Mouse (Mus musculus): ENCODE results near the gene S100a9.

S100a9 gene

DNA sequence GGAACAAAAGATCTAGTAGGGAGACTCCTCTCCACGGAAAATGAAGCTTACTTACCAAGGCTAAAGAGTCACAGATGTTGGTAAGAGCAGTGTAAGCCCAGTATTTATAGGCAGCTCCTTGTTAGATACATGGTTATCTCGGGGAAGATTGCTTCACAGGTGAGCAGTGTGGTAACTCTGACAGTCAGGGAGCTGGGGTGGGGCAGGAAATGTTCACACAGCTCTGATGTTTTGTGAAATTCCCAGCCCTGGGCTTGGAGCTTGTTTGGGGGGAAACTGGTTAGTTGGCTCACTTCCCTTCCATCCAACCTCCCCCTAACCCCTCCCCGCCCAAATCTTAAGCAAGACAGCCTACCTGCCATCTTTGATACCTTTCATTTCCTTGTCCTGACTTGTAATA, at the start of gene S100a9:
TSS of gene S100a9 (minus strand) at position 109 of the 400 bp plus-strand sequence.
- WGBS: 70% methylated on average over 3 of the region's 3 CpGs

- 87% methylated on average over 3 of the region's 3 CpGs for WGBS
Observed at GRCm38 (mm10) chr3:90726606-90727005, 31.1 kb upstream of the S100a9 start, which contains the start of gene Pglyrp4. Gene Pglyrp4 (plus strand): TSS chr3:90726906.

GRCm38 (mm10) chr3:90709591-90710460, 14.3 kb upstream of the S100a9 start:
- 46% methylated on average over 12 of the region's 12 CpGs for WGBS

DNA sequence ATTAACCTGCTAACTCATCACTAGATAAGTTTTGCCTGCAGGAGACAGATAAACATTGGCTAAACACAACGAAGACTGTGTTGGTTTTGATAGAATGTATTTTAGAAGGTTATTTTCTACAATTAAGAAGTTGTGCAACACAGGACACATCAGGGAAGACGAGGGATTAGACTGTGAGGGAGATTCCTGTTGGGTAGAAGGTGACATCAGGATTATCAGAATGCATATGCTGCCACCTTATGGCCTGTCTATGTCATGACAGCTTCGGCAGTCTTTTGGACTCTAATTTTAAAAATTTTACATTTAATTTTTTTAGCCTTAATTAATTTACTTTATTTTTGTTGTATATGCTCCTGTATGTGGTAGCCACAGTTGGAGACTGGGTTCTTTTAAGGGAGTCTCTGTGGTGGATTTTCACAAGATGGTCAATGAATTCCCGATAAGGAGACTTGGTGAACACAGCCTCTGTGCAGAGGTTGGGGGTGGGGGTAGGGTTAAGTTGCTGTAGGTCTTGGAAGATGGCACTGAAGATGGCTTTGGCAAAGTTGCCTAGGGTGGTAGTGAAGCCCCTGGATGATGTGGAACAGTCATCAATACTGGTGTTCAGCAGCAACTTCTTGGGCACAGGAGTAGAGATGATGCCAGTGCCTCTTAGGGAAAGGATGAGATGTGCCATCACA, 13.1 kb upstream of the S100a9 start:
- 15% methylated on average over 4 of the region's 4 CpGs for WGBS

DNA sequence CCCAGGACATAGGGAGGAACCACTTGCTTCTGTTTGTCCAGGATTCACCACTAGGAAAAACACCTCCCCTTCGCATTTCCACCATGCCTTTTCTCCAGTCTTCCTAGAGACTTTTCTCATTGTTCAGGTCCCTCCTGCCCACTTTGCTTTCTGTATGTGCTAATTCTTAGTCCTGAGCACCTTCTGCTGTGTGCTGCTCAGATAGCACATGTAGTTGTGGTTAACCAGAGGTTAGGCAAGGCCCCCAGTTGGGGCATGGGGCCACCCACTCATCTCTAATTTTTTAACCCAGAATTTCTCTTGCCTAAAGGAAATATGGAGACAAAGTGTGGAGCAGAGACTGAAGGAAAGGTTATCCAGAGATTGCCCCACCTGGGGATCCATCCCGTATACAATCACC, 6.7 kb upstream of the S100a9 start:
- WGBS: 90% methylated on average over 2 of the region's 2 CpGs

- 82% methylated on average over 2 of the region's 2 CpGs for WGBS
Observed at GRCm38 (mm10) chr3:90693496-90693895, 2.0 kb downstream of the S100a9 start.

DNA sequence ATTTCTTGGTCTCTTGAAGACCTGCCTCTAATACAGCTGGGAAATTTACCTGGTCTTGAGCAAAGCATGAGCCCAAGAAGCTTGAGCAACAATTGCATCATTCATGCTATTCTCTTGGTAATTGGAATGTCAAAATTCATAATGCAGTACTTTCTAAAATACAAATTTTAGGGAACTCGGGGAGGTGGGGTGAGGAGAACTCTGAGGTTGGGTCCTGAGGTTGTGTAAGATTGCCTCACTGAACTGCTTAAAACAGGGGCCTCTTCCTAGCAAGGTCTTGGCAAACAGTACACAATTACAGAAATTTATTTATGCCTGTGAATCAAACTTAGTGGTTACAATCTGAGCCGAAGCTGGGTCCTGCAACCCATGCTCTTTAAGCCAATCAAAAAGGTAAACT, 8.7 kb downstream of the S100a9 start:
- WGBS: 85% methylated on average over 2 of the region's 2 CpGs

DNA sequence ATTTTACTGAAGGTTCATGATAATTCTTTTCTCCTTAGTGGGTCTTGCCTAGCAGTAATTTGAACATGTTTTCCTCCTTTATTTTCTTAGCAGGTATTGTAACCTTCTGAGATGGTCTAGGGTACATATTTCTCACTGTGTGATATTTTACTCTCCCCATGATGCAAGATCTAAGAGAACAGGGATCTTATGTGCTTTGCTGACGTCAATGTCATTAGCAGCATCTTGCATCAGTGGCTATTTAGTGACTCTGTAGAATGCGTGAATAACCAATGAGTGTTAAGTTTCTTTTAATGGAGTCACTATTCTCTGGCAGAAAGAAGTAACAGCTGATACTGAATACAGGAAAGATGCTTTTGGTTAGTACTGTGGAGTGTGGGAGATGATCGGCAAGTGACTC, 11.6 kb downstream of the S100a9 start:
- 87% methylated on average over 3 of the region's 3 CpGs for WGBS

DNA sequence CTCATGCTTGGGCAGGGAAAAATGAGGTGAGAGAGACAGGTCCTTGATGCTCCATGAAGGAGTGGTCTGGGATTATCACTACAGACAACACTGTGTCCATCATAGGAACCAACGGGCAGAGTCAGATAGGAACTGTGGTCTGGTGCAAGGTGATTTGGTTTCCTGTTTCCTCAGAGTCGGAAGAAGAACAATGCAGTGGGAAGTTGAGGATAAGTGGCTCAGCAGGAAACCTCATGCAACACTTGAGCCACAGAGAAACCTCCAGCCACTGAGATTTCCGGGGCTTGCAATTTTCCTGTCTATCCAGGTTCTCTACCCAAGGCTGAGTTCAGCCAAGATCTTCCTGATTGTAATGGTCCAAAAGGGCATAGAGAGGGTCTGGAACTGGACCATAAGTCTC, 16.9 kb downstream of the S100a9 start:
- WGBS: 63% methylated on average over 3 of the region's 3 CpGs

GRCm38 (mm10) chr3:90668846-90669245, 26.7 kb downstream of the S100a9 start, which contains the start of gene S100a8:
Gene S100a8 (plus strand): TSS chr3:90668978.
- 45% methylated on average over 8 of the region's 8 CpGs for WGBS

- 83% methylated on average over 2 of the region's 2 CpGs for WGBS
Observed at GRCm38 (mm10) chr3:90664219-90664618, 31.3 kb downstream of the S100a9 start.

DNA sequence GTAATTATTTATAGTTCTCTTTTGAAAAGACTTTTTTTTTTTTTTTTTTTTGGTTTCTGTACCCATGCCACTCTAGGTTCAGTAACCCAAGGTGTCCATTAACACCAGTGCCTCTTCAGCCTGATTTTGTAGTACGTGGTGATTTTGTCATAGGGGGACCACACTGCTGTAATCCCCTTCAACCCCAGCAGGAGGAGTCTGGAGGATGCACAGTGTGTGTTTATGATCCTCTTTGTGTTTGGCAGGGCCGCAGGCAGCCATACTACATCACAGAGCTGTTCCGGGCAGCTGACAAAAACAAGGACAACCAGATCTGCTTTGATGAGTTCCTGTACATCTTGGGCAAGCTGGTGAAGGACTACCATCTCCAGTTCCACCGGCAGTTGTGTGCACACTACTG, 38.1 kb downstream of the S100a9 start:
- WGBS: 77% methylated on average over 4 of the region's 4 CpGs

GRCm38 (mm10) chr3:90653717-90654116, 41.8 kb downstream of the S100a9 start, which contains the start of gene S100a7a:
Gene S100a7a (plus strand): TSS chr3:90654017.

DNA sequence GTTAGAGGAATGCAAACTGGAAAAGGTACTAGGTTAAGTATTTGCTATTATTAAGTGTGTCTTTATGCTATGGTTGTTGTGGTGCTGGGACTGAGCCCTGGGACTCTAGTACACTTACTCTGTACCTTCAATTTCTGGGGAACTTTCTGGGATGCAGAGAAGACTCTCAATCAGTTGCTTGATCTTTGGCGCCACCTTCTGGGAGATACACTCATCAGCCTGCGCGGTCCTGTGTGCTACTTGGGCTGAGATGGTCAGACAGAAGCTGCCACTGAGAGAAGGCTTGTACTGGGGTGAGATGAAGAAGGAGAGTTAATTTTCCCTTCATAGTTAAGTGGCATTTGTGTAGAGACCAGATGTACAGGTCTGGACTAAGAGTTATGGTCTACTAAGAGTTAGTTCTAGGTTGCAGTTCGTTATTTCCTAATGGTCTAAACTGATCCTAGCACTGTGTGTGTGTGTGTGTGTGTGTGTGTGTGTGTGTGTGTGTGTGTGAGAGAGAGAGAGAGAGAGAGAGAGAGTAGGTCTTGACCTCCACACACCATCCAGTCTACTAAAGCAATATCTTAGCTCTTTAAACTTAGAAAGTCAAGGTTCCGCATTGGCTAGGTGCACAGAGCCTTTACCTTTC, 42.5 kb downstream of the S100a9 start:
- 37% methylated on average over 5 of the region's 5 CpGs for WGBS

- WGBS: 50% methylated on average over 2 of the region's 2 CpGs
Observed at GRCm38 (mm10) chr3:90649832-90650231, 45.7 kb downstream of the S100a9 start.

DNA sequence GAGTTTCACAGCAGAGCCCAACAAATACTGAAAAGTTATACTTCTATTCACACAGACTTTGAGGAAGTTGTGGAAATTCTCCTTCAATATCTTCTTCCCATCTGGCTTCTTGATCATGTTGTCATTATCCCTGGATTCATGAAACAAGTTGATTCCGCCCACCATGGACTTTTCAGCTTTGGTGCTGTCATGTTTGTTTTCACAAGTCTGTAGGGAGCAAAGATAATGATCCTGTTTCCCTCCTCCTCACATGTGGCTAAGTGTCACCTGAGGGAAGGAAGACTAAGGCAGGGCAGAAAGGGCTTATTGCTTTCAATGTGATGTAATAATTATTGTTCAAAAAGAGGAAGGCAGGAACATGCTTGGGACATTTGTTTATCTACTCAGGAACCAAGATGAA, 48.2 kb downstream of the S100a9 start:
- 71% methylated on average over 1 of the region's 1 CpGs for WGBS

GRCm38 (mm10) chr3:90644220-90644619, 51.3 kb downstream of the S100a9 start:
- 52% methylated on average over 3 of the region's 3 CpGs for WGBS

Measured in cerebral cortex, adult 2 months (tissue).